Mouse (Mus musculus) monocyte, adult 59 days (primary cell): ENCODE data around the gene Acer2. TPM values are rescaled to one million over a fixed set of nuclear protein-coding genes. Genes with fewer than 3 reads are reported as not detected.

Source experiments
- total RNA-seq, 2 experiments: library from RNA; stranded (reverse); gene quantifications; one replicate each; pipeline ENCODE4 v1.2.4; 2023

Gene Acer2
- total RNA-seq: 1 to 10 TPM in 1 of 2 experiments, under 1 TPM in 1; 0.84 to 1.5 TPM

DNA sequence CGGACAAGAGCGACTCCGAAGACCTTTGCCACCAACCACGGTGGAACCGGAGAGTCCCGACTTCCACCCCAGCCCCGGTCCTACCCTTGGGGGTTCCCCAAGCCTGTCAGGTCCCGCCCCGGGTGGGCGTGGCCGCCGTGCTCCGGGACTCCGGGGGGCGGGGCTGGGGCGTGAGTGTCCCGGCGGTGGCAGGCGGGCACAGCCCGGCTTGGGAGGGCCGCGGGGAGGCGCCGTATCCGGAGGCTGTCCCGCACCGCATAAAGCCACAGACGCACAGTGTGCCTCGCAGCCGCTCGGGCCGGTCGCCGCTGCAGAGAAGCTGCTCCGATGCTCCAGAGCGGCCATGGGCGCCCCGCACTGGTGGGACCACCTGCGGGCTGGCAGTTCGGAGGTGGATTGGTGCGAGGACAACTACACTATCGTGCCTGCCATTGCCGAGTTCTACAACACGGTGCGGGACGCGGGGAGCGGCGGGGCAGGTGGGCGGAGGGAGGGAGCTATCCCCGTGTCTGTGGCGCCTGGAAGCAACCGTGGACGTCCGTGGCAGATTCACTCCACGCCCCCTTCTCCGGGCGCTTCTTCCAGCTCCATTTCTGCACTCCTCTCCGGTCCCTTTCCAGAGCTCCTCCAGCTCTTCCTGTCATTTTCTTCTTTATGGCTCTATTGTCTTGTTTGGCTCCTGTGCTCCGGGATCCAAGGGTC, at the start of gene Acer2:
Acer2 (plus strand) TSS at position 251 of the 702 bp plus-strand sequence.

DNA sequence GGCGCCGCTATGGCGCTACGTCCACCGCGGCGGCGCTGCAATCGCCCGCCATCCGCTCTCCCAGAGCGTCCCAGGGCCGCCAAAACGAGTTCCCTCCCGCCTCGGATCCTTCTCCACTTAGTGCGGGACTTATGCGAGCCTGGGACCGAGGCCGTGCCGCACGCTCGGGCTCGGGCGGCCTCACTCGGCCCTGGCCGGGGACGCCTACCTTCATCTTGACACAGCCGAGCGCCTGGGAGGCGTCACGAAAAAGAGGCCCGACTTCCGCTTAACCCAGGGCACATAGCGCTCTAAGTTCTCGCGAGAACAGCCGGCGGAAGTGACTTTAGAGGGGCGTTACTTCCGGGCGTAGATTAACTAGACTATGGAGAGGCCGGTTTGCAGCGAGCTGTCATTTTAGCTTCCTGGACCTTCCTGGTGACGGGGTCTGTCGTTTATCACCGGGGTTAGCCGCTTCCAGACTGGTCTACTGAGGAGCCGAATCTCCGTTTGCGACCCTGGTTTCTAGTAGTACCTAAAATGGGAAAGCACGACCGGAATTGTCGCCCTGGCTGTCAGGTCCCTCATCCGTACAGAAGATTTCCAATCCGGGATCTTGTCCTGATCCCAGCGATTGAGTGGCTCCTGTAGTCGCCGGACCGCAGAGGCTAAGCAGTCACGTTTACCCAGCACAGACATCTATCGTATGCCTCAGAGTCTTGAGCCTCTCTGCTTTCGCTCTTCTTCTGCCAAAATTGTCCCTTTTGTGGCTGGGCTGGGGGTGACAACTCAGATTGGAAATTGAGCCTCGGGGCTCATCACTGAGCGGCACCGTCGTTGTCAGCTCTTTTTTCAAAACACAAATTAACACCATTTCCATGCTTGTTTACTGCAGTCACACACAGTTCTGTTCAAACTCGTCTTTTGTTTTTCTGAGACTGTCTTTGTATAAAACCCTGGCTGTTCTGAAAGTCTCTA, 16.8 kb upstream of the Acer2 start, which contains the start of gene Rps6:
Rps6 (minus strand) TSS at position 300 of the 957 bp plus-strand sequence.

Other genes with a start within 250 kb of the Acer2 start
- 100 to 1,000 TPM; 335 to 402 TPM for gene Plin2, start 204.3 kb upstream of the Acer2 start, total RNA-seq
- gene Dennd4c, start 125.8 kb upstream of the Acer2 start, total RNA-seq: 10 to 100 TPM; 26.0 to 28.4 TPM
- 1,000 to 10,000 TPM; 1,036 to 1,086 TPM for gene Rps6, start 17.0 kb upstream of the Acer2 start, total RNA-seq